Mouse (Mus musculus): ENCODE data around the gene Ect2l.

Gene Ect2l

GRCm38 (mm10) chr10:18210726-18211125 lies at the start of gene Ect2l:
Ect2l (minus strand) TSS chr10:18210890.
- no peak for TF ChIP-seq GATA4 (IDR thresholded peaks at IDR 0.05; ENCODE audit: insufficient replicate concordance, low read length)

GRCm38 (mm10) chr10:18251345-18251744 lies 40.7 kb upstream of the Ect2l start:
- TF ChIP-seq GATA4 (IDR thresholded peaks at IDR 0.05; ENCODE audit: insufficient replicate concordance, low read length) = no peak

GRCm38 (mm10) chr10:18243614-18244013 lies 32.9 kb upstream of the Ect2l start:
- TF ChIP-seq GATA4 (IDR thresholded peaks at IDR 0.05; ENCODE audit: insufficient replicate concordance, low read length) = no peak

- TF ChIP-seq GATA4 (IDR thresholded peaks at IDR 0.05; ENCODE audit: insufficient replicate concordance, low read length) = no peak
These were observed 26.5 kb upstream of the Ect2l start for GRCm38 (mm10) chr10:18237191-18237590.

- TF ChIP-seq GATA4 (IDR thresholded peaks at IDR 0.05; ENCODE audit: insufficient replicate concordance, low read length) = no peak
These were observed 25.7 kb upstream of the Ect2l start for GRCm38 (mm10) chr10:18236328-18236927.

- TF ChIP-seq GATA4 (IDR thresholded peaks at IDR 0.05; ENCODE audit: insufficient replicate concordance, low read length) = no peak
These were observed 24.7 kb upstream of the Ect2l start for GRCm38 (mm10) chr10:18235402-18235747.

- TF ChIP-seq GATA4 (IDR thresholded peaks at IDR 0.05; ENCODE audit: insufficient replicate concordance, low read length) = no peak
These were observed 24.1 kb upstream of the Ect2l start, which contains the start of gene Ccdc28a for GRCm38 (mm10) chr10:18234560-18235401. Ccdc28a (minus strand) TSS chr10:18234998.

GRCm38 (mm10) chr10:18233891-18234290 lies 23.2 kb upstream of the Ect2l start:
- no peak for TF ChIP-seq GATA4 (IDR thresholded peaks at IDR 0.05; ENCODE audit: insufficient replicate concordance, low read length)

- TF ChIP-seq GATA4 (IDR thresholded peaks at IDR 0.05; ENCODE audit: insufficient replicate concordance, low read length) = no peak
These were observed 13.7 kb upstream of the Ect2l start for GRCm38 (mm10) chr10:18224386-18224785.

- TF ChIP-seq GATA4 (IDR thresholded peaks at IDR 0.05; ENCODE audit: insufficient replicate concordance, low read length) = no peak
These were observed 8.7 kb upstream of the Ect2l start for GRCm38 (mm10) chr10:18219351-18219750.

- TF ChIP-seq GATA4 (IDR thresholded peaks at IDR 0.05; ENCODE audit: insufficient replicate concordance, low read length) = no peak
These were observed 3.4 kb upstream of the Ect2l start for GRCm38 (mm10) chr10:18214124-18214523.

GRCm38 (mm10) chr10:18213373-18213772 lies 2.7 kb upstream of the Ect2l start:
- TF ChIP-seq GATA4 (IDR thresholded peaks at IDR 0.05; ENCODE audit: insufficient replicate concordance, low read length) = no peak

- TF ChIP-seq GATA4 (IDR thresholded peaks at IDR 0.05; ENCODE audit: insufficient replicate concordance, low read length) = no peak
These were observed 571 bp downstream of the Ect2l start for GRCm38 (mm10) chr10:18210119-18210518.

- TF ChIP-seq GATA4 (IDR thresholded peaks at IDR 0.05; ENCODE audit: insufficient replicate concordance, low read length) = no peak
These were observed 6.6 kb downstream of the Ect2l start for GRCm38 (mm10) chr10:18204067-18204466.

- TF ChIP-seq GATA4 (IDR thresholded peaks at IDR 0.05; ENCODE audit: insufficient replicate concordance, low read length) = no peak
These were observed 8.3 kb downstream of the Ect2l start for GRCm38 (mm10) chr10:18202401-18202800.

GRCm38 (mm10) chr10:18200656-18201055 lies 10.0 kb downstream of the Ect2l start:
- TF ChIP-seq GATA4 (IDR thresholded peaks at IDR 0.05; ENCODE audit: insufficient replicate concordance, low read length) = no peak
